Mouse (Mus musculus) adrenal gland, postnatal 36 days (tissue): ENCODE results near the gene Dpf2. TPM values are rescaled to one million over a fixed set of nuclear protein-coding genes. Genes with fewer than 3 reads are reported as not detected.

Experiments used
- DNase-seq, 2 experiments: peaks; one replicate each; pipeline ENCODE4 v3.0.0; 2021; ENCODE audit warnings: mixed read lengths in 1 of 2
- long read RNA-seq, 2 experiments: library from polyadenylated mRNA; stranded (forward); transcript quantifications; one replicate each; pipeline ENCODE4 v2.0.0; 2021; ENCODE audit warnings: borderline sequencing depth in 2 of 2
- total RNA-seq, 2 experiments: library from RNA; stranded (reverse); gene quantifications; 2 replicates each; pipeline ENCODE4 v1.2.3; 2021

The Dpf2 gene
- 100 to 1,000 TPM in 1 of 2 experiments, 10 to 100 TPM in 1; 89.6 to 120 TPM for total RNA-seq
- long read RNA-seq, experiment 1, transcript Dpf2-205 (11 exons, 3,314 nt), result major isoform, 35 of 45 reads
- long read RNA-seq, experiment 1, partial matches to known transcripts, result 3 of 45 reads
- long read RNA-seq, experiment 1, other reads (novel, unspliced or antisense), result 6 of 45 reads
- long read RNA-seq, experiment 2, transcript Dpf2-205 (11 exons, 3,314 nt), result major isoform, 16 of 21 reads
- long read RNA-seq, experiment 2, partial matches to known transcripts, result 0 of 21 reads
- long read RNA-seq, experiment 2, other reads (novel, unspliced or antisense), result 2 of 21 reads

- no peak for DNase-seq
Observed at GRCm38 (mm10) chr19:5913007-5913719, at the start of gene Dpf2. TSS of gene Dpf2 (minus strand) at chr19:5913010.

- DNase-seq, result no peak
Observed at GRCm38 (mm10) chr19:5957371-5957770, 44.6 kb upstream of the Dpf2 start.

DNA sequence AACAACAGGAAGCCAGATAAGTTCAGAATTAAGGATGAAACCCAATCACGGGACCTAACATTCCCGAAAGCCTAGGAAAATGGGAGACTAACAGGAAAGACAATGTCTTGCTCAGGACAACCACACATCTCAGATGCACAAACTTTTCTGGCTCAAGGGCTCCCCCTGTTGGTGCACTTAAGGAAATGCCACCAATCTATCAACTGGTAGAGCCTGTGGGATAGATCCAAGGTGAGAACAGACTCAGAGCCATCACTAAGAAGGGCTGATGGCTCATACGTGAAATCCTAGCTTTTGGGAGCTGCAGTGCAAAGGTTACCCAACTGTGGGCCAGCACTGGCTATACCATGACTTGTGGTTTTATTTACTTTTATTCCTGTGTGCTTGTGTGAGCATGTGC, 43.9 kb upstream of the Dpf2 start:
- peak; percentile 86 to 90 for DNase-seq

DNA sequence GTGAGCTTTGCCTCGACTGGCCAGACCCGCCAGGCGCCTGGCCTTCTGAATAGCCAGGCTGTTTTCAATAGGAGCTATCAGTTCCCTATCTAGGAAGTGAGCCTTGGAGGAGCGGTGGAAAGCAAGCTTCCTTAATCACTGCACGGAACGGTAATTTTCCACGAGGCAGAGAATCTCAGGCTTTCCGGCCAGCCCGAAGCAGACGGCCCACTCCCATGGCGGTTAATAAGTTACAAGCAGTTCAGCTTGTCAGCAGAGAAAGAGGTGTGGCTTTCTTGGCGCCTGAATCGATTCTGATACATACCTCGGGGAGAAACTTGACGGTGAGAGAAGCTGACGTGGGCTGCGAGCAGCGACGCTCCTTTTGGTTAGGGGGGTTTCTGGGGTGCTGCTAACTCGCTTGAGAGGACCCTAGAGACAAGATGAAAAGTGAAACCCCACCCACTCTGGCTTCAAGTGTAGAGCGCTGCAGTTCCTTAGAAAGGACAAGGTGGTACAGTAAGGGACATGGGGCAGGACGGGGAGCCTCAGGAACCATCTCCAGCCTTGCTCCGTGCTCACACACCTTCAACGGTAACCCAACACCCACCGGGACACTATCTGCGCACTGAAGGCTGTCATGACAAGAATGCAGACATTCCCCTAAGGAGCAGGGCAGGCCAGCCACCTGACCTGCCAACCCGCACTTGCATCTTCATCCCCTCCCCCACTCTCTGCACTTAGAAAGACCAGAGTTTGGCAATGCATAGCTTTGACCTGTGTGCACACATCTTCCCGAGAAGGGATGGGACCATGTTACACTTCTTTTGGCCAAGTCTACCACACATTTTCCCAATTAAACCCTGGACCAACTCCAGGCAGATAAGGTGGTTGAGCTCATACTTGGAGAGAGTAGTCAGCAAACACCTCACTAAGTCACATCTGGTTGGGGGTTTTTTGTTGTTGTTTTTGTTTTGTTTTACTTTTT, 43.2 kb upstream of the Dpf2 start:
- no peak for DNase-seq

GRCm38 (mm10) chr19:5954936-5955335, 42.1 kb upstream of the Dpf2 start:
- DNase-seq, result no peak

DNA sequence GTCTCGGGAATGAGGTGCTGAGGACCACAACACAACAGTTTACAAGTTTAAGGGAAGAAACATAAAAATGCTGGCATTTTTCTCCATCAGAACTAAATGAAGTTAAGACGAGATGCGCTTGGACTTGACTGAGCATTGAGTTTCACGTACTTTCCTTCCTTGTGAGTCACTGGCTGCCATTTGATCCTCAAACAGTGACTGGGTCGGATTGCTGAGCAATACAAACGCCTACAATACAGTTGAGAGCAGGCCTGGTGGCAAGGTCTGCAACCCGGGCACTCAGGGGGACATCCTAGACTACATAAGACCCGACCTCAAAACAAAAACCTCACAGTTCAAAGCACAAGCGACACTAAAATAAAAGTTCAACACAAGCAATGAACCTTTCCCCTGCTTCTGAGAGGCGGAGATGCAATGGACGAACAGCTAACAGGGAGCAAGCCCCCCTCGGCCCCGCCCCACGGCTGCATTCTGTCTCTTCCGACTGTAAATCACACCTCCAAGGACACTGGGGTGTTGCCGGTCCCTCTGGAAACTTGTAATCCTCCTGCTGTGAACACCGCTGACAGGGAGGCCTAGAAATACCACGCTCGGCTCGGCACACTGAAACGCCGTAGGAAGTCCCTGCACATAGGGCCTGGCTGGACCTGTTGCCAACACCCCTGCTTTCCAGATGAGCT, 41.4 kb upstream of the Dpf2 start:
- peak; percentile 65 to 78 for DNase-seq

- DNase-seq, result peak; percentile 41 to 64
Observed at GRCm38 (mm10) chr19:5953201-5953770, 40.5 kb upstream of the Dpf2 start.

GRCm38 (mm10) chr19:5952071-5952691, 39.4 kb upstream of the Dpf2 start:
- DNase-seq, result peak; percentile 66 to 73

DNA sequence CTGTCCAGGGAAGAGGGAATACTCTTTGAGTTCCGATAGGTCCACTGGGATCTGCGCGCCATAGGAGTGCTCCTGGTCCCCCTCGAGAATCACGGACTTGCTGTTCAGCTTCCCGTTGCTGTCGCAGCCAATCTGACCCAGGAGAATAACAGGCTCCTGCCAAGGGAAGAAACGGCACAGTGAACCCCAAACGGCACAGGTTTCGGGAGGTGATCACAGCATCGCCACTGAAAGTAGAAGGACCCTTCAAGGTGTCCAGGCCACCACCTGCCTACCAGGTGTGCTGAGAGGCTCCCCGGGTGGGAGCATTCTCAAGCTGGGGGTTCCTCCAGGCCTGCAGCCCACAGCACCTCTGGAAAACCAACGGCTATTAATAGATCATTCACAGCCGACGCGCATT, 38.8 kb upstream of the Dpf2 start:
- no peak for DNase-seq

DNA sequence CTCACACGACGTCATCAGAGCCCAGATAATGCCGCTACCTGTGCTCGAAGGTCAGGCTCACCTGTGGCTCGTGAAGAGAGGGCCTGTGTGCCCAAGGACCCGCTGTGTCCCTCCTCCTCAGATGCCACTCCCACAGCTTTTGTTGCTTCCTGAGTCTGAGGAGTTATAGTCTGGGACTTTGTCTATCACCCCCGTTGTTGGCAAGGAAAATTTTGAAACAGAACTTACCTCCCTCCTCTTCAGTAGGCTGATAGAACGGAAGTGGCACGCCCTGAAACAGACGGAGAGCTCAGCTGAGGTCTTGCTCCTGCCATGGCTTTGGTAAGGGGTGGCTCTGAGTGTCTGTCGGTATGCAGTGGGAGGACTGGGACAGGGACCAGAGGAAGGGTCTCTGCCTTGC, 37.4 kb upstream of the Dpf2 start:
- no peak for DNase-seq

DNA sequence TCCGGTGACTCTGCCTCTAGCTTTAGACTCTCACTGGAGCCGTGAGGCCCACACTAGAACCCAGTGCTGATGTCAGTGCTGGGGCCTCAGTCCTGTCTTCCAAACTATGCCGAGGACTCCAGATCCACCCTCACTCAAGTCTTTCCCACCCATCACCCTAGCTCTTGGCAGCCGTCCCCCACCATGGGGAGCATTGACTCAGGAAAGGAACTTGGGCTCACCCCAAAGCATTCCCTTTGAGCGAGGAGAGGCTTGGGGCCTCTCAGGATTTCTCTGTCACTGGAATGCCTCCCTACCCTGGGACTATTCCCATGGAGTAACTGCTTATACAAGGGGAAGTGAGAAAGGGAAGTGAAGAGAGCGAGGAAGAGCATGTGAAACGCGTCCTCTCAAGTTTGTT, 33.1 kb upstream of the Dpf2 start:
- DNase-seq, result peak in 1 of 2 experiments; percentile 37

DNA sequence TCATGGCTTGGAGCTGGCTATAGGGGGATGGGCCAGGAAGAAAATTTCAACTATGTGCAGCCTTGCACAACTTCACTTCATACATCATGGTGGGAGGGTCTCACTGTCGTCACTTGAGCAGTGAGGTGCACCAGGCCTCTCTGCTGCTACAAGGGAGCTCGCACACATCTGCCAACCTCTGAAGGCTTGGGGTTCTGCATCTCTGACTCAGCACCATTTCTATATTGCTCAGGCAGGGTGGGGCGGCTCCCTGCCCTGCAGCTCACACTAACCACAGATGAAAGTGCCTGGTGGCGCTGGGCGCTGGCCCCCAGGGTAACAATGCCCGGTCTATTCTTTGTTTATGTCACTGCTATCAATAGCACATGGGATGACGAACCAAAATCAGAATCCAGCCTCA, 32.2 kb upstream of the Dpf2 start:
- no peak for DNase-seq

GRCm38 (mm10) chr19:5944145-5944544, 31.3 kb upstream of the Dpf2 start:
- DNase-seq, result no peak

DNA sequence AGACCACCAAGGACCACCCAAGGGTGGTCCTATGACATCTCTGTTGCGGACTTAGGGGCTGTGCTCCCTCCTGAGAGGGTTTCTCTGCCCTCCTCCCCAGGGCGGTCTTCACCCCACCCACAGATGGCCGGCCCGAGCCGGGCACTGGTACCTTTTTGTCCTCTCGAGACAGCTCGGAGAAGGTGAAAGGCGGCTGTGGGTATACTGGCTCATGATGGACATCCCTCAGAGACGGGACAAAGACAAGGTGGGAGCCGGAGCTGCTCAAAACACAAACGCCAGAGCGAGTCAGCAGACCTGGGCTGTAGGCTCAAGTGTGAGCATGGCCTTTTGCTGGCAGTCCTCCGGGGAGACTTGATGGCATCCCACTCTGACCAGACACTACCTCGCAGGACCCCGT, 30.6 kb upstream of the Dpf2 start:
- DNase-seq, result no peak

DNA sequence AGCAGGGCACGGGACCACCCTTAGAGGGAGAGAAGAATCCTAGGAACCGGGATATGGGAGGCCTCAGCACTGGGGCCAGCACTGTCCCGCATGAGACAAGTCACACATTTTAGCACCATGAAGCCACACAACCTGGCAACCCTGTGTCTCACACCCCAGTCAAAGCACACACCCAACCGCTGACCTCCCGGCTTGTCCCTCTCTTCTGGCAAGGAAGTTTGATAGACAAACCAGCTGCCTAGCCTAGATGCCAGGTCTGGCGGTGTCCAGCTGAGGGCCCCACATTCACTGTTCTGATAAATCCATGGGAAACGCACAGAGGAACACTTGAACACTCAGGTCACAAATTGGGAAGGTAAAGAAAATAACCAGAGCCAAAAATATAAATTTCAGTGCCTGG, 29.8 kb upstream of the Dpf2 start:
- no peak for DNase-seq

DNA sequence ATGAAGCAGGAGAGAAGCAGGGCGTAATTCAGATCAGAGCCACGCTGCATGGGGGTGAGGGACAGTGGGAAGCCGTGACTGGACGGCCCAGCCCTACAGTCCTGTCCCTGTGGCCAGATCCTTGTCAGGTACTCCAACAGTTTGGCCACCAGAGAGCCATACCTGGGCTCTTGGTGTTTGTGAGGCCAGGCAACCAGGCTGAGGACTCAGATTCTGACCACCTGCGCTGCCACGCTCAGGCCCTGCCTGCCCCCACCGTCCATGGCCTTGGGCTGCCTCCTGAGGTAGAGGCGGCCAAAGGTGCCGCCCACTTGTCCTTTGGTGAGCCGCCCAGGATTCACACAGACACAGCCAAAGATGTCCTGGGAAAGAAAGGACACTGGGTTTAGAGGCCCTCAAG, 27.8 kb upstream of the Dpf2 start:
- DNase-seq, result peak; percentile 75 to 79

GRCm38 (mm10) chr19:5940173-5940572, 27.4 kb upstream of the Dpf2 start:
- DNase-seq, result peak; percentile 82 to 89

DNA sequence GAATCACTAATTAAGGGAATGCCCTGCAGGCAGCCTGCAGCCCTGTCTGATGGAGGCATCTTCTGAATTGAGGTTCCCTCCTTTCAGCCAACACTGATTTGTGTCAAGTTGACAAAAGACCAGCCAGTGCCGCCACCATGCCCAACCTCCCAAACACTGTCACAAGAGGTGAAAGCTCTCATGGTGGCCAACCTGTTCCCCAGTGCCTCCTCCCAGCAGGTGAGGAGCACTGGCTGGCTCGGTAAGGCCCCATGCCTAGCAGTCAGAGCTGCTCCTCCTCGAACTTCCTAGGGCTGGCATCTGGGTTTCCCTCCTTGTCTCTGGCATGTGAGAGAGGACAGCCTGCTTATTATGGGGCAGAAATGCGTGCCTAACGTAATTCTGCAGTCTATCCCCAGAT, 26.9 kb upstream of the Dpf2 start:
- no peak for DNase-seq

- no peak for DNase-seq
Observed at GRCm38 (mm10) chr19:5938516-5938915, 25.7 kb upstream of the Dpf2 start.

GRCm38 (mm10) chr19:5937836-5938406, 25.1 kb upstream of the Dpf2 start:
- DNase-seq, result no peak
